17 mouse cellular contexts compared by ENCODE assay signal in the genomic region with DNA sequence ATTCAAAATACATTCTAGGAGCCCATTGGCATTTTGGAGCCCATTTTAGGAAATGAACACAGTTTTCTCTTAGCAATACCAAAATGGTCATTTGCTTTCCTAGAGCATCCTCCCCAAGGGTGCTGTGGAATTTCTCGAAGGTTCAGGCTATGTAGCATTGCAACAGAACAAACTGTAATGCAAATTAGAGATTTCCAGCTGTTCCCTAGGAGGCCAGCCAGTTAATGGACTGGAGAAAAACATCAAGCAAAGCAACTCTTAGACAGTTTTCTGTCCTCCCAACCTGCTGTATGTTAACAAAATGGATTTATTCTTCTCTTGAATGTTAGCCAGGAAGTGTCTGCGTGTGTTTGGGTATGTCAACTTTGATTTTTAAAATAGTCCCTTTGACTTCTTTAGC. TPM values are rescaled to one million over a fixed set of nuclear protein-coding genes. Genes with fewer than 3 reads are reported as not detected.
"Had no signal": no experiment of that assay in that cellular context is flagged by ENCODE, and none has a peak within 500 bp of the region (broad histone marks: within the 10 kb centered on the region; RNA-seq: fewer than 3 reads in every experiment).

No protein-coding gene starts in this region.

- H3K9me3 ChIP-seq: intestine, embryonic 15.5 days; limb, embryonic 13.5 days; liver, embryonic 15.5 days; lung, embryonic 15.5 days; midbrain, embryonic 12.5 days; neural tube, embryonic 13.5 days had no signal

- H3K9ac ChIP-seq: intestine, embryonic 15.5 days; limb, embryonic 13.5 days; liver, embryonic 15.5 days; lung, embryonic 15.5 days; midbrain, embryonic 12.5 days; neural tube, embryonic 13.5 days had no signal

- H3K27me3 ChIP-seq: intestine, embryonic 15.5 days; limb, embryonic 13.5 days; liver, embryonic 15.5 days; lung, embryonic 15.5 days; midbrain, embryonic 12.5 days; neural tube, embryonic 13.5 days had no signal

- H3K4me1 ChIP-seq: lung, embryonic 15.5 days had no signal

- H3K4me2 ChIP-seq: intestine, embryonic 15.5 days; limb, embryonic 13.5 days; liver, embryonic 15.5 days; lung, embryonic 15.5 days; midbrain, embryonic 12.5 days; neural tube, embryonic 13.5 days had no signal

- ATAC-seq: intestine, embryonic 15.5 days; midbrain, embryonic 16.5 days had no signal

- H3K4me3 ChIP-seq: intestine, embryonic 15.5 days; layer of hippocampus, adult 2 months; limb, embryonic 13.5 days; liver, embryonic 15.5 days; lung, embryonic 15.5 days; midbrain, embryonic 12.5 days; neural tube, embryonic 13.5 days had no signal

- H3K27ac ChIP-seq: intestine, embryonic 15.5 days; layer of hippocampus, adult 2 months; limb, embryonic 13.5 days; liver, embryonic 15.5 days; lung, embryonic 15.5 days; midbrain, embryonic 12.5 days; neural tube, embryonic 13.5 days had no signal

- DNase-seq: retina, postnatal 1 day; right cerebral cortex, postnatal 4 days; spleen, adult 18-20 months had no signal

- H3K36me3 ChIP-seq: intestine, embryonic 15.5 days; limb, embryonic 13.5 days; liver, embryonic 15.5 days; lung, embryonic 15.5 days; midbrain, embryonic 12.5 days; neural tube, embryonic 13.5 days had no signal

RNA-seq across cellular contexts. Expression of gene Ugt1a6a, which starts 2.0 kb away (rescaled TPM):
- total RNA-seq: megakaryocyte-erythroid progenitor cell, adult 5-6 weeks had no signal

RNA-seq across cellular contexts. Expression of gene Ugt1a5, which starts 29.2 kb away (rescaled TPM):
- total RNA-seq: layer of hippocampus, postnatal 10 days; left cerebral cortex, postnatal 36 days; megakaryocyte-erythroid progenitor cell, adult 5-6 weeks had no signal
- polyA plus RNA-seq: intestine, embryonic 15.5 days; kidney, embryonic 14.5 days; limb, embryonic 13.5 days; liver, embryonic 15.5 days; lung, embryonic 15.5 days; midbrain, embryonic 12.5 days; midbrain, embryonic 16.5 days; neural tube, embryonic 13.5 days; stomach, embryonic 14.5 days had no signal

RNA-seq across cellular contexts. Expression of gene Ugt1a6b, which starts 33.6 kb away (rescaled TPM):
- polyA plus RNA-seq: kidney, embryonic 14.5 days; limb, embryonic 13.5 days; midbrain, embryonic 12.5 days; neural tube, embryonic 13.5 days had no signal

RNA-seq across cellular contexts. Expression of gene Ugt1a8, which starts 49.0 kb away (rescaled TPM):
- total RNA-seq: layer of hippocampus, adult 2 months; layer of hippocampus, postnatal 10 days; left cerebral cortex, postnatal 36 days; megakaryocyte-erythroid progenitor cell, adult 5-6 weeks had no signal
- polyA plus RNA-seq: intestine, embryonic 15.5 days; kidney, embryonic 14.5 days; limb, embryonic 13.5 days; liver, embryonic 15.5 days; lung, embryonic 15.5 days; midbrain, embryonic 12.5 days; midbrain, embryonic 16.5 days; neural tube, embryonic 13.5 days; stomach, embryonic 14.5 days; testis, adult 2 months had no signal
